Mouse (Mus musculus) limb, embryonic 11.5 days (tissue): Measurements from ENCODE around the gene Dhcr7. TPM values are rescaled to one million over a fixed set of nuclear protein-coding genes. Genes with fewer than 3 reads are reported as not detected.

Experiments used
- ATAC-seq: fragments of 200-750 bp; cut with Nextera tagmentation; 2 replicates; pipeline ENCODE4 v1.8.0; 2017; ENCODE audit warnings: low read depth; ENCODE audit not compliant: insufficient number of reproducible peaks, low FRiP score, low TSS enrichment
- DNase-seq: peaks from one replicate; pipeline ENCODE4 v3.0.0-alpha.2; 2015; ENCODE audit warnings: low spot score
- H3K27ac ChIP-seq: fragments of 300-500 bp; sonication (generic); replicated peaks from 2 replicates; pipeline ENCODE4 v1.5.1; 2014; ENCODE audit warnings: low read depth, mild to moderate bottlenecking, low read length
- H3K27me3 ChIP-seq: fragments of 300-500 bp; sonication (generic); 2 replicates; pipeline ENCODE4 v1.6.1; 2014; ENCODE audit warnings: mild to moderate bottlenecking, low read length, mixed read lengths; ENCODE audit not compliant: control insufficient read depth, insufficient read depth
- H3K36me3 ChIP-seq: fragments of 300-500 bp; sonication (generic); 2 replicates; pipeline ENCODE4 v1.6.1; 2014; ENCODE audit warnings: mild to moderate bottlenecking, low read length, moderate library complexity, mixed read lengths; ENCODE audit not compliant: control insufficient read depth, insufficient read depth
- H3K4me1 ChIP-seq: fragments of 300-500 bp; sonication (generic); 2 replicates; pipeline ENCODE4 v1.6.1; 2014; ENCODE audit warnings: low read length, mixed read lengths; ENCODE audit not compliant: control insufficient read depth, insufficient read depth
- H3K4me2 ChIP-seq: fragments of 300-500 bp; sonication (generic); 2 replicates; pipeline ENCODE4 v1.6.1; 2014; ENCODE audit warnings: low read depth, mild to moderate bottlenecking, moderate library complexity; ENCODE audit not compliant: severe bottlenecking
- H3K4me3 ChIP-seq: fragments of 300-500 bp; sonication (generic); 2 replicates; pipeline ENCODE4 v1.5.1; 2014; ENCODE audit warnings: low read depth, low read length
- H3K9ac ChIP-seq: fragments of 300-500 bp; sonication (generic); 2 replicates; pipeline ENCODE4 v1.6.1; 2014; ENCODE audit warnings: mild to moderate bottlenecking, low read length
- H3K9me3 ChIP-seq: fragments of 300-500 bp; sonication (generic); 2 replicates; pipeline ENCODE4 v1.6.1; 2016; ENCODE audit warnings: low read length; ENCODE audit not compliant: control insufficient read depth
- WGBS: fragments of 180-500 bp; shearing (Covaris S2); extraction: QIAGEN DNeasy Blood & Tissue Kit; methylation state at CpG from one replicate; pipeline ENCODE4 v1.1.7; 2014; 5-methylcytosine and 5-hydroxymethylcytosine counted together
- polyA plus RNA-seq: library from polyadenylated mRNA; unstranded; fragments of >200 nt; fragmentation: Nextera tagmentation; extraction: Ambion mirVana; gene quantifications from 2 replicates; pipeline ENCODE4 v1.2.1, GENCODE M21; 2014

Dhcr7 gene
- polyA plus RNA-seq, 1 experiment from 2014 or later = 56.0 TPM

DNA sequence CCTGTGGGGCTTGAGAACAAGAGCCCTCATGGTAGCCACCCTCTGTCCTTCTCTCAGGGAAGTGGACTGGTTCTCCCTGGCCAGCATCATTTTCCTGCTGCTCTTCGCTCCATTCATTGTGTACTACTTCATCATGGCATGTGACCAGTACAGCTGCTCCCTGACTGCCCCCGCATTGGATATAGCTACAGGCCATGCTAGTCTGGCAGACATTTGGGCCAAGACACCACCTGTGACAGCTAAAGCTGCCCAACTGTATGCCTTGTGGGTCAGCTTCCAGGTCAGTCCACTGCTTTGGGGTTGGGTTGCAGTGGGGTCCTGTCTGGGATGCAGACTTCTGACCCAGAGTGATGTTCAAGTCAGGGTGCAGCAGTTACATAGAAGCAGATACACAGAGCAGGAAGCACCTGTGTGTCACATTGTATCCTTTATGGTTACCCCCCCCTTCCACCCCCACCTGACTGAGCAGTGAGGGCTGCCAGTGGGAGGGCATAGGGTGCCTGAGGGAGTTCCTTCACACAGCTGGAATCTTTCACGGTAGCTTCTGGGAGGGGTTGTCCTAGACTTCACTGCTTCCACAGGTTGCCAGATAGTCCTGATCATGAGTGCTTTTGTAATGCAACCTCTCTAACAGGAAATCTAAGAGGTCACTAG is 14.9 kb downstream of the Dhcr7 start:
- Histone ChIP-seq H3K4me2 (no peak overlapping the region), H3K4me3 (no peak overlapping the region), H3K4me1 (no peaks in the 10 kb centered on the region), H3K36me3 (peaks cover 11% of the 10 kb centered on the region), H3K9ac (no peak overlapping the region), H3K9me3 (no peaks in the 10 kb centered on the region), H3K27me3 (no peaks in the 10 kb centered on the region), H3K27ac (no peak overlapping the region)
- ATAC-seq (no peak), DNase-seq (no peak)
- 96% methylated on average over 3 of the region's 3 CpGs for WGBS

DNA sequence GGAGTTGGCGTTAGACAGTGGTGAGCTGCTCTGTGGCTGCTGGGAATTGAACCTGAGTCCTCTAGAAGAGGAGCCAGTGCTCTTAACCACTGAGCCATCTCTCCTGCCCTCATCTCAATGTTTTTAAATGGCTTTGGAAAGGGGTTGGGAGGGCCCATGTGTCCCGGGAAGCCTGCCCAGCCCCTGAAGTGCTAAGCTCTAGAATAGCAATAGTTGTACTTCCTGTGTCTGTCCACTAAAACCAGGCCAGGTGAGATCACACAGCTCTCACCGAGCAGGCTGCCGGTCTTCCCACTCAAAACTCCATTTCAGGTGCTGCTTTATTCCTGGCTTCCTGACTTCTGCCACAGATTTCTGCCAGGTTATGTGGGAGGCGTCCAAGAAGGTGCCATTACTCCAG is 17.2 kb downstream of the Dhcr7 start:
- Histone ChIP-seq H3K27me3 (no peaks in the 10 kb centered on the region), H3K9ac (no peak overlapping the region), H3K27ac (no peak overlapping the region), H3K36me3 (peaks cover 17% of the 10 kb centered on the region), H3K4me1 (no peaks in the 10 kb centered on the region), H3K9me3 (no peaks in the 10 kb centered on the region), H3K4me3 (no peak overlapping the region), H3K4me2 (no peak overlapping the region)
- no peak for DNase-seq
- ATAC-seq = no peak
- 94% methylated on average over 5 of the region's 5 CpGs for WGBS

DNA sequence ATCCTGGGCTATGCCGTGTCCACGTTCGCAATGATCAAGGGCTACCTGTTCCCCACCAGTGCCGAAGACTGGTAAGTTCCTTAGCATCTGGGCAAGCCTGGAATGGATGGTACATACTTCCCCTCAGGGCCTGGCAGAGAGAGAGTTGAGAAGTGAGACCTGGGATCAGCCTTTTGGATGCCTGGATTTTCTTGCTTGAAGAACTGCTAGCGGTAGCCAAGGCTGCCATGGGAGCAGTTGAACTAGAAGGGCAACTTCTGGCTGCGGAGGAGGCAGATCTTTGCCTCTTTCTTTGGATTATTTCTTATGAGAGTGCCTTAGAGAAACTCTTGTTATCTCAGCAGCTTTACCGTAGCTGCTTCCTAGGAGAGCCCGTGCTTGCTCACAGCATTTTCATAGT is 18.4 kb downstream of the Dhcr7 start:
- no peak for ATAC-seq
- Histone ChIP-seq H3K4me1 (no peaks in the 10 kb centered on the region), H3K27ac (no peak overlapping the region), H3K9ac (no peak overlapping the region), H3K36me3 (peaks cover 19% of the 10 kb centered on the region), H3K4me2 (no peak overlapping the region), H3K27me3 (no peaks in the 10 kb centered on the region), H3K9me3 (no peaks in the 10 kb centered on the region), H3K4me3 (no peak overlapping the region)
- 96% methylated on average over 8 of the region's 8 CpGs for WGBS
- no peak for DNase-seq

DNA sequence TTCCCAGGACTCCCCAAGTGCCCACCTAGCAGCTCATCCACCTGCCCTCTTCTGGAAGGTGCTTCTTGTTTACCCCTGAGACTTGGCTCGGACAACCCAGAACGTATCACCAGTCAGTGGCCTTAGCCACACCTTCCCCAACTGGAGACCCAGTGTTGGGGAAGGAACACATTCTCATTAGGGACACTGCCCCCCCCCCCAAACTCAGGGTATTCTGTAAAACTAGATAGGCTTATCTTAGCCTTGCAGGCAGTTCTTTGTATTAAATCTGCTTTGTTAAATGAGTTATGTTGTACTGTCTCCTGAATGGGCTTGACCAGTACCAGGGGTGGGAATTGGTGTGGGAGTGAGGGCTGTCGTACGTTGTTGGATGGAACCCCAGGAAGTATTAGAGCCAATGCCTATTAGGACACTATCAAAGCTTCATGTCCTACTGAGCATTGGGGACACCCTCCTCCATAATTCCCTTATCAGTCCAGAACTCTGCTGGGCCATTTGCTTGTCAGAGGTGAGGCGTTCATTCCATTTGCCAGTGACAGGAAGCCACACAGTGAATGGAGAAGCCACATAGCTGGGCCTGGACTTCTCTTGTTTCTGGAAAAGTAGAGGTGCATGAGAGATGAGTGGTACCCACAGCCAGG is 25.3 kb downstream of the Dhcr7 start:
- H3K36me3 ChIP-seq = peaks cover 18% of the 10 kb centered on the region
- H3K4me1 ChIP-seq = no peaks in the 10 kb centered on the region
- H3K4me3 ChIP-seq = no peak overlapping the region
- DNase-seq (no peak), ATAC-seq (no peak)
- WGBS = 93% methylated on average over 5 of the region's 5 CpGs
- H3K27me3 ChIP-seq = no peaks in the 10 kb centered on the region
- no peak overlapping the region for H3K27ac ChIP-seq
- H3K4me2 ChIP-seq = no peak overlapping the region
- no peak overlapping the region for H3K9ac ChIP-seq
- no peaks in the 10 kb centered on the region for H3K9me3 ChIP-seq

DNA sequence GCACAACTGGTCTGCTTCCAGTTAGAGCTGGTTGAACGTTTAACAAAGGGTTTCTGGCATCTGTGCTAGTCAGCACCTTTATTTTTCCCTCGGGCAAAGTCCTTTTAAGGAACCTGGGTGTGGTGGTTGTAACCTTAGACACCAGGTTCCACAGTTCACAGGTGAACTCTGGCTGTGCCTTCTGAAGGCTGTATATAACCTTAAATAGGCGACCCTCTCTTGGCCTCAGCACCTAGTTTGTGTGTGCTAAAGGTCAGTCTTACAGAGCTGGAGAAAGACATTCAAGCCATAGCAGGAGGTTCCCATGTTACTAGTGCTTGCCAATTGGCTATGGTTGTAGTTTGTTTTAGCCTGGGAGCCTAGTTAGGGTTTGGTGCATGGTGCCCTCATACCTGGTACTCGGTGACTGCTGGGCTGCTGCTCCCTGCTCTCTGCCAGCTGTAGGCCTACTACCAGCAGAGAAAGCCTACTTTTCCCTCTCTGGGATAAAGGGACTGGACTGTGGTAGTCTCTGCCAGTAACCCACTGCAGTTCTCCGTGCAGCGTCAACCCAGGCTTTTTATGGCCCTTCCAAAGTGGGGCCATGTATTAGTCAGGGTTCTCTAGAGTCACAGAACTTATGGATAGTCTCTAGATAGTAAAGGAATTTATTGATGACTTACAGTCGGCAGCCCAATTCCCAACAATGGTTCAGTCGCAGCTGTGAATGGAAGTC is 26.0 kb downstream of the Dhcr7 start:
- ATAC-seq = no peak
- H3K4me2 ChIP-seq = no peak overlapping the region

DNA sequence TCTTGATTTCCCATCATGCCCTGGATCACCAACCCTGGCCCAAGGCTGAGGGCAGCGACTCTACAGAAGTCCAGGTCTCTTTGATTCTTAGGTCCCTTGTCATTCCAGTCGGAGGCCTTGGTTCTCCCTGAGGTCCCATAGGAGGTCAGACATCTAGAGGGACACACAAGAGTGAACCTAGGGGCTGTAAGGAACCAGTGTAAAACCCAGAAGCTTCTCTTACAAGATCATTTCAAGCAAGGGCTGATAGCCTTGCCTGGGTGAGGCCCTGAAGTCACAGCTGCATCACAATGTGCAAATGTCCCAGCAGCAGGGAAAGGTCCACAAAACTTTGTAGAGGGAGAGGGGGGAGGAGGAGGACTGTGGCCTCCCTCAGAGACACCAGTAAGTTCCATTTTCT is 43.6 kb downstream of the Dhcr7 start, which contains the start of gene Gm498:
Gm498 (plus strand) TSS at position 301 of the 400 bp plus-strand sequence.
- Histone ChIP-seq H3K27ac (no peak within 1 kb of the TSS), H3K9ac (no peak within 1 kb of the TSS), H3K4me1 (no peaks in the 10 kb centered on the region), H3K4me2 (no peak within 1 kb of the TSS), H3K4me3 (no peak within 1 kb of the TSS), H3K27me3 (no peaks in the 10 kb centered on the region), H3K36me3 (no peaks in the 10 kb centered on the region), H3K9me3 (no peaks in the 10 kb centered on the region)
- ATAC-seq = no peak
- no peak for DNase-seq
- WGBS = 82% methylated on average over 2 of the region's 2 CpGs

More for the DNA sequence above, 26.0 kb downstream of the Dhcr7 start:
- H3K27me3 ChIP-seq = no peaks in the 10 kb centered on the region
- no peak overlapping the region for H3K27ac ChIP-seq
- no peaks in the 10 kb centered on the region for H3K9me3 ChIP-seq
- DNase-seq = no peak
- no peaks in the 10 kb centered on the region for H3K4me1 ChIP-seq
- peaks cover 13% of the 10 kb centered on the region for H3K36me3 ChIP-seq
- no peak overlapping the region for H3K9ac ChIP-seq
- no peak overlapping the region for H3K4me3 ChIP-seq
- 91% methylated on average over 7 of the region's 8 CpGs for WGBS

DNA sequence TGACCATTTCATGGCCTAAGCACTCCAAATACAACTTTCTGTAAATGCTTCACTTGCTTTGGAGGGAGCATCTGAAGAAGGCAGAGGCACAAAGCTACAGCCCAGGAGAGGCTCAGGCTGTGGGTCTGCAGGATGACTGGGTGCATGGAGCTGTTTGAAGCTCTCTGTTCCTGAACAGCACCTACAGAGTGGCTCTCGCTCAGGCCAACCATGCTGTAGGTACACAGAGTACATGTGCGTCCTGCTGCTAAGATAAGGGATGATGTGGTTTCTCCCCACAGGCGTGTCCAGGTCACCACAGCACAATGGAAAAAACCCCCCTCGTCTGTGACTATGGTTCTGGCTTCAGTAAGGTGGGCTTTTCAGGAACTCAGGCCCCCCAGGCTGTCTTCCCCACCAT is 45.9 kb downstream of the Dhcr7 start:
- DNase-seq (no peak), ATAC-seq (no peak)
- Histone ChIP-seq H3K4me2 (no peak overlapping the region), H3K9ac (no peak overlapping the region), H3K4me3 (no peak overlapping the region), H3K4me1 (no peaks in the 10 kb centered on the region), H3K27me3 (no peaks in the 10 kb centered on the region), H3K27ac (no peak overlapping the region), H3K36me3 (no peaks in the 10 kb centered on the region), H3K9me3 (no peaks in the 10 kb centered on the region)
- WGBS = 90% methylated on average over 4 of the region's 4 CpGs

DNA sequence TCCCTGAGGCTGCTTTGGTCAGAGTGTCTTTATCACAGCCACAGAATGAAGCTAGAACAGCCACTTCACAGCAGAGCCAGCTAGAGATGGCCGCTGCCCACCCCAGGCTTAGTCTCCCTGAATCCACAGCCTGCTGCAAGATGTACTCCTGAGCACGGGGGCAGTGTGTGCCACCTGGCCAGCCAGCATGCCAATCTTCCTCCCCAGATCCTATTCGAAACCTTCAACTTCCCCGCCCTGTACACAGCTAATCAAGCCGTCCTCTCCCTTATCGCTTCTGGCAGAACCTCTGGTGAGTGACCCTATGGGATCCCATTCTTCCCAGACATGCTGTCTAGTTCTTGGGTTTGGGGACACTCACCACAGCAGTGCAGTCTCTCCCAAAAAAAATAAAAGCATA is 60.8 kb downstream of the Dhcr7 start:
- Histone ChIP-seq H3K9me3 (no peaks in the 10 kb centered on the region), H3K9ac (no peak overlapping the region), H3K4me1 (no peaks in the 10 kb centered on the region), H3K4me2 (no peak overlapping the region), H3K27ac (no peak overlapping the region), H3K36me3 (no peaks in the 10 kb centered on the region), H3K4me3 (no peak overlapping the region), H3K27me3 (no peaks in the 10 kb centered on the region)
- WGBS = 83% methylated on average over 6 of the region's 6 CpGs
- DNase-seq (no peak), ATAC-seq (no peak)
